Mouse (Mus musculus) C2C12 (cell line): ENCODE results near the gene Nsun2.

Source experiments
- CEBPB ChIP-seq: IDR thresholded peaks from one replicate; pipeline ENCODE4 v1.6.1; 2011; ENCODE audit warnings: low read depth, mild to moderate bottlenecking, control low read depth, moderate library complexity
- CTCF ChIP-seq: IDR thresholded peaks from one replicate; pipeline ENCODE4 v1.5.1; 2011; ENCODE audit not compliant: control insufficient read depth, insufficient read depth, insufficient read length
- MAX ChIP-seq: IDR thresholded peaks from one replicate; pipeline ENCODE4 v1.6.1; 2011; ENCODE audit warnings: mild to moderate bottlenecking, control low read depth
- MYOD1 ChIP-seq: IDR thresholded peaks from one replicate; pipeline ENCODE4 v1.6.1; 2011; ENCODE audit warnings: low read depth; ENCODE audit not compliant: control insufficient read depth, insufficient read length

DNA sequence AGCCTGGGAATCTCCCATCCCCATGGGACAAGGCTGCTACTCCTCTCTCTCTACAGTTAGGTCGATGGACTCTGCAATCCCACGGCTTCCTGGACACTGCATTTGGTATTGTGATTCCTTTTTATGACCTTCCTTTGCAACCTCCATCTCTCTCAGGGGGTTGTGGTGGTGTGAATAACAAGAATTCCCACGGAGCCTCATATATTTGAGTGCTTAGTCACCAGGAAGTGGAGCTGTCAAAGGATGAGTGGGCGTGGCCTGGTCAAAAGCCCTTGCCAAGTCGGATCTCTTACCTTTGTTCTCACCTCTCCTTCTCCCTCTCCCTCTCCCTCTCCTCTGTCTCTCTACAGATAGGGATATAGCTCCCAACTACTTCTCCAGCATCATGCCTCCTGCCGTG, 52.3 kb downstream of the Nsun2 start:
- no peak for TF ChIP-seq CTCF
- no peak for TF ChIP-seq MYOD1
- TF ChIP-seq MAX = no peak
- no peak for TF ChIP-seq CEBPB
